Mouse (Mus musculus) MEL (cell line): Measurements from ENCODE around the gene H2-M5.

Experiments
- E2F4 ChIP-seq: IDR thresholded peaks from 2 replicates; pipeline ENCODE4 v1.6.1; 2011; ENCODE audit warnings: low read depth, low read length, improper control_type of control experiment, borderline replicate concordance
- POLR2A ChIP-seq, 2 experiments: IDR thresholded peaks; 2 replicates each; pipeline ENCODE4 v1.6.1; 2011 to 2012; ENCODE audit warnings: low read length in 2 of 2, mild to moderate bottlenecking in 2 of 2, control low read depth in 1 of 2, improper control_type of control experiment in 1 of 2, low read depth in 1 of 2, moderate library complexity in 1 of 2; ENCODE audit not compliant: control insufficient read depth in 1 of 2, insufficient read depth in 1 of 2, poor library complexity in 1 of 2
- TCF12 ChIP-seq: IDR thresholded peaks from 2 replicates; pipeline ENCODE4 v1.6.1; 2014; ENCODE audit warnings: low read depth, mild to moderate bottlenecking, inconsistent platforms, low read length, improper control_type of control experiment, moderate library complexity
- USF1 ChIP-seq: IDR thresholded peaks from 2 replicates; pipeline ENCODE4 v1.6.1; 2014; ENCODE audit warnings: low read depth, mild to moderate bottlenecking, inconsistent platforms, low read length, improper control_type of control experiment, moderate library complexity
- USF2 ChIP-seq, 2 experiments: IDR thresholded peaks; 2 replicates each; pipeline ENCODE4 v1.6.1; 2011 to 2012; ENCODE audit warnings: improper control_type of control experiment in 2 of 2, low read length in 2 of 2, borderline replicate concordance in 1 of 2, inconsistent platforms in 1 of 2, low read depth in 1 of 2, mild to moderate bottlenecking in 1 of 2; ENCODE audit not compliant: insufficient read depth in 1 of 2

- TF ChIP-seq TCF12 (no peak), E2F4 (no peak), POLR2A (IDR thresholded peaks at IDR 0.05; ENCODE audit: control insufficient read depth in 1 of 2, insufficient read depth in 1 of 2, low read depth in 1 of 2, low read length in 2 of 2, poor library complexity in 1 of 2) (no peak), USF1 (no peak), USF2 (IDR thresholded peaks at IDR 0.05; ENCODE audit: borderline replicate concordance in 1 of 2, insufficient read depth in 1 of 2, low read depth in 1 of 2, low read length in 2 of 2) (no peak)
These were observed 7.8 kb upstream of the H2-M5 start for GRCm38 (mm10) chr17:36997033-36997735.
